ENCODE assay signal across 10 mouse cellular contexts in the genomic region with DNA sequence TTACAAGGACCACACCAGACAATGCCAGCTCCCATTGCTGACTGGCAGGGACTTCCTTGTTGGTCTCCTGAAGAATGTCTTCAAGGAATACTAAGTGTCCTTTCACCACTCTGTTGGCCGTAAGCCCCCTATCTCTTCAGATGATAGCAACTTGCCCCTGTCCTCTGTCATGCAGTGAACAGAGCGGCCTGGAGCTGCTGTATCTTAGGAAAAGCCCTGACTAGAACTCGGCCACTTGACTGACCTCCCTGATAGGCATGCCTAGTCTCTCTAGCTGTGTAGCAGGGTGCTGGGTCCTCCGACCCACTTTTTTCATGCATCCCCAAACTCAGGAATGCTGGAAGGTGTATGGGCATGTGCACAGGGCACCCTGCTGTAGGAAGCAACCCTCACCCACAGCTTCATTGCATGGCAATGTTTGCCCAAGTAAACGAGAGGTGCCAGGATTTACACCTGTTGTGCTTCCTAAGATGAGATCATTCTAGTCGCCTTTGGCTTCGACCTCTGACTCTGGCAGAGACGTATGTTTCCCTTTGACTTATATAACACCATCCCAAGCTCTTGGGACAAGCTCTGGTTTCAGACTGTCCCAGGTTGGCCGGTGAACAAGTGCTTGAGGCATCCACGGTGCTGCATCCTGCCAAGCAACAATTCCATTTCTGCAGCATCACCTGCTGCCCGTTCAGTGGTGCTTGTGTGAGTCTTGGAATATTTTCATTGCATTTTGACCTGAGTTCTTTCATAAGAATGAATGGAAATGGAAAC.
DNase-seq lines count a peak whose midpoint lies in the region; ATAC-seq lines count a peak whose summit lies in the region.
"Had no signal": no experiment of that assay in that cellular context is flagged by ENCODE, and none has a peak within 500 bp of the region (broad histone marks: within the 10 kb centered on the region; RNA-seq: fewer than 3 reads in every experiment).

No protein-coding gene starts in this region.

- no peak overlapping the region for H3K4me3 ChIP-seq in heart, embryonic 11.5 days (ENCODE audit: low read depth, low read length)
- H3K4me3 ChIP-seq in lung, embryonic 16.5 days (ENCODE audit: low read length) = no peak overlapping the region
- no peak overlapping the region for H3K4me3 ChIP-seq in embryonic facial prominence, embryonic 13.5 days
- H3K4me3 ChIP-seq in forebrain, embryonic 14.5 days (ENCODE audit: low read depth, low read length) = no peak overlapping the region
- H3K4me3 ChIP-seq: hindbrain, embryonic 15.5 days; left cerebral cortex, adult 2 months had no signal

- intact Hi-C loops in heart, postnatal 14 days (cut with DNase I) = loop anchor here (2.0 kb wide), 1 partner anchor 355 kb away; no protein-coding TSS in a partner anchor

- WGBS in heart, embryonic 11.5 days (ENCODE audit: insufficient replicate concordance) = 44% methylated on average over 11 of the region's 11 CpGs
- WGBS in lung, embryonic 16.5 days = 63% methylated on average over 11 of the region's 11 CpGs
- WGBS in embryonic facial prominence, embryonic 13.5 days = 70% methylated on average over 11 of the region's 11 CpGs
- WGBS in forebrain, embryonic 14.5 days = 89% methylated on average over 11 of the region's 11 CpGs

- H3K4me2 ChIP-seq in heart, embryonic 11.5 days = no peak overlapping the region
- H3K4me2 ChIP-seq in lung, embryonic 16.5 days (ENCODE audit: low read depth, low read length) = no peak overlapping the region
- no peak overlapping the region for H3K4me2 ChIP-seq in embryonic facial prominence, embryonic 13.5 days
- no peak overlapping the region for H3K4me2 ChIP-seq in forebrain, embryonic 14.5 days (ENCODE audit: low read length)
- H3K4me2 ChIP-seq: hindbrain, embryonic 15.5 days had no signal

- H3K4me1 ChIP-seq in heart, embryonic 11.5 days (ENCODE audit: control insufficient read depth, insufficient read depth, low read length) = peaks cover 51% of the 10 kb centered on the region
- H3K4me1 ChIP-seq in lung, embryonic 16.5 days (replicated peaks; ENCODE audit: control insufficient read depth, insufficient read depth, low read length) = peaks cover 63% of the 10 kb centered on the region
- peaks cover 76% of the 10 kb centered on the region for H3K4me1 ChIP-seq in embryonic facial prominence, embryonic 13.5 days
- H3K4me1 ChIP-seq in forebrain, embryonic 14.5 days (ENCODE audit: control insufficient read depth, insufficient read depth, low read length) = peaks cover 35% of the 10 kb centered on the region

- H3K9ac ChIP-seq in heart, embryonic 11.5 days (ENCODE audit: low read depth, low read length) = no peak overlapping the region
- H3K9ac ChIP-seq in lung, embryonic 16.5 days (ENCODE audit: low read length) = peak overlapping the region; percentile 19; the same call in 1 of the 2 replicates
- H3K9ac ChIP-seq in embryonic facial prominence, embryonic 13.5 days = no peak overlapping the region
- no peak overlapping the region for H3K9ac ChIP-seq in forebrain, embryonic 14.5 days (ENCODE audit: low read length)
- H3K9ac ChIP-seq: hindbrain, embryonic 15.5 days had no signal

- H3K27ac ChIP-seq in heart, embryonic 11.5 days (ENCODE audit: low read depth, low read length) = peak overlapping the region; percentile 7; the same call in 1 of the 2 replicates
- H3K27ac ChIP-seq in lung, embryonic 16.5 days (ENCODE audit: low read length) = peak overlapping the region; percentile 97
- H3K27ac ChIP-seq in embryonic facial prominence, embryonic 13.5 days = peak overlapping the region; percentile 90
- H3K27ac ChIP-seq in forebrain, embryonic 14.5 days (ENCODE audit: low read depth, low read length) = no peak overlapping the region
- H3K27ac ChIP-seq: left cerebral cortex, adult 2 months had no signal

- H3K36me3 ChIP-seq in heart, embryonic 11.5 days (ENCODE audit: control insufficient read depth, insufficient read depth, low read length) = no peaks in the 10 kb centered on the region
- no peaks in the 10 kb centered on the region for H3K36me3 ChIP-seq in lung, embryonic 16.5 days (ENCODE audit: control insufficient read depth, insufficient read depth, low read length)
- H3K36me3 ChIP-seq in embryonic facial prominence, embryonic 13.5 days = no peaks in the 10 kb centered on the region
- H3K36me3 ChIP-seq in forebrain, embryonic 14.5 days (ENCODE audit: control insufficient read depth, insufficient read depth, low read length) = no peaks in the 10 kb centered on the region
- H3K36me3 ChIP-seq: hindbrain, embryonic 15.5 days had no signal

- no peak for DNase-seq in heart, postnatal 14 days
- no peak for DNase-seq in lung, postnatal 36 days
- peak; percentile 96 for DNase-seq in skeletal muscle tissue, adult 2 months (ENCODE audit: low read depth, low spot score)
- DNase-seq in right cerebral cortex, postnatal 4 days = no peak
- no peak for DNase-seq in forebrain, embryonic 14.5 days (ENCODE audit: low spot score)

- no peak for ATAC-seq in heart, embryonic 11.5 days (replicated peaks; ENCODE audit: insufficient number of reproducible peaks, low FRiP score, low TSS enrichment)
- ATAC-seq in lung, embryonic 16.5 days (ENCODE audit: low read depth) = no peak
- no peak for ATAC-seq in embryonic facial prominence, embryonic 13.5 days (ENCODE audit: insufficient number of reproducible peaks, insufficient read depth, low FRiP score, low TSS enrichment, low read depth)
- no peak for ATAC-seq in forebrain, embryonic 14.5 days

- H3K27me3 ChIP-seq in heart, embryonic 11.5 days (ENCODE audit: control insufficient read depth, insufficient read depth, low read length) = no peaks in the 10 kb centered on the region
- H3K27me3 ChIP-seq in lung, embryonic 16.5 days (ENCODE audit: control insufficient read depth, insufficient read depth, low read depth, low read length) = no peaks in the 10 kb centered on the region
- H3K27me3 ChIP-seq in embryonic facial prominence, embryonic 13.5 days = no peaks in the 10 kb centered on the region
- no peaks in the 10 kb centered on the region for H3K27me3 ChIP-seq in forebrain, embryonic 14.5 days (replicated peaks; ENCODE audit: control insufficient read depth, insufficient read depth, low read length)
- H3K27me3 ChIP-seq: hindbrain, embryonic 15.5 days had no signal

- no peaks in the 10 kb centered on the region for H3K9me3 ChIP-seq in heart, embryonic 11.5 days (replicated peaks; ENCODE audit: control insufficient read depth, low read length)
- no peaks in the 10 kb centered on the region for H3K9me3 ChIP-seq in lung, embryonic 16.5 days (ENCODE audit: control insufficient read depth, low read length)
- no peaks in the 10 kb centered on the region for H3K9me3 ChIP-seq in embryonic facial prominence, embryonic 13.5 days
- no peaks in the 10 kb centered on the region for H3K9me3 ChIP-seq in forebrain, embryonic 14.5 days (replicated peaks; ENCODE audit: control insufficient read depth, low read length)
- H3K9me3 ChIP-seq: hindbrain, embryonic 15.5 days had no signal
